Mouse (Mus musculus) lung, adult 2 months (tissue): ENCODE measurements at regions not wholly inside any gene's neighbourhood (a gene's known extent, or its start where the extent isn't known, plus 50 kb on each side); places are given as distances from the start of the nearest gene placed in this dataset.

Experiments used
- CTCF ChIP-seq: fragments of 200-500 bp; IDR thresholded peaks from 2 replicates; pipeline ENCODE4 v1.5.1; 2011; ENCODE audit warnings: mild to moderate bottlenecking, low read length, control low read depth; ENCODE audit not compliant: insufficient read depth
- POLR2A ChIP-seq: fragments of 200-500 bp; IDR thresholded peaks from 2 replicates; pipeline ENCODE4 v1.6.1; 2011; ENCODE audit warnings: low read depth, mild to moderate bottlenecking, control low read depth, low read length, borderline replicate concordance; ENCODE audit errors: extremely low read depth

GRCm38 (mm10) chr8:48957614-48958013, 113.9 kb upstream of the Tenm3 start:
- TF ChIP-seq CTCF (no peak), POLR2A (no peak)
